Mouse (Mus musculus) kidney, postnatal 10 days (tissue): ENCODE data around the gene Narfl.

Experiments used
- DNase-seq: peaks from one replicate; pipeline ENCODE4 v3.0.0; 2021; ENCODE audit warnings: mixed read lengths

The Narfl gene

GRCm38 (mm10) chr17:25765886-25766285 lies 7.7 kb upstream of the Narfl start:
- DNase-seq = no peak

- no peak for DNase-seq
Observed at GRCm38 (mm10) chr17:25769331-25769730, 4.2 kb upstream of the Narfl start.

DNA sequence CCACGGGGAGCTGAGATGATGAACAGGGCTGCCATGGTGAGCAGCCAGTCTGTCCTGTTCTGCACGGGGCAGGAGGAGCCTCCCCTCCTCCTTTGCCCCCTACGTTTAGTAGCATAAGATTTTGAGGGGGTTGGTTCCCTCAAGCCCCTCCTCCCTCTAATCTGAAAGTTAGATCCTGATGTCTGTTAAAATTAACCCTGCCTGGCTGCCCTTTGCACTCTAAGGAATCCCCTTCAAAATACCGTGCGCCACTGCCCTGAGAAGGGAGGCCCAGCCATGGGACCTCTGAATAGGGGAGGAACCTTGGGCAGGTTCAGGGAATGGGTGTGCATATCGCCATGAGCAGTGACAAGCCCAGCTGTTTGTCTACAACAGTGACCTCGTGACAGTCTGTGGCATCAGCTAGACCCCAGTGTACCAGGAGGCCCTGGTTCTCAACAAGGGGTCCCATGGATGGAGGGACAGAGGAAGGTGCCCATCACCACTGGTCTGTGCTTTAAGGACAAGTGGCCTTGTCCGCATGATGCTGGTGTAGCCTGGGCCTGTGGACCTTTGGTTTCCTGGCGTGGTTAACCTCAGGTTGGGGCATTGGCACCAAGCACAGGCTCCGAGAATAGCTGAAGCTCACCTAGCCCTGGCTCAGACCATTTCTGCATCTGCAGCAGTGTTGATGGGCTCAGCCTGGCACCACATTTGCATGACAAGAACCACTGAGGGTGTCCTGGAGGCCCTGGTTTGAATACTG lies 1.9 kb downstream of the Narfl start:
- peak; percentile 29 for DNase-seq

DNA sequence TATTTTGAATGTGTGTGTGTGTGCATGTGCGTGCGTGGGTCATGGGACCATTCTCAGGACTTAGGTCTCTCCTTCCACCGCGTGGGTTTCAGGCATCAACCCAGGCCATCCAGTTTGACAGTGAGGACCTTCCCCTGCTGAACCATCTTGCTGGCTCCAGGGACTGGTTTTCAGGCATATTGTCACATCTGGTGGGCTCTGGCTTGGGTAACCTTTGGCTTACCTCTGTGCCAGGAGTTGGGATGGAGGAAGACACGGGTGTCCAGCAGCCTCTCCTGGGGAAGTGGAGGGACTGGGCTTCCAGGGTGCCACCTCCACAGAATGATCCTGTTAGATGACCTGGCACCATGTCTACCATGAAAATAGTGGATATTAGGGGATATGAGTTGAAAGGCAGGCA lies 4.4 kb downstream of the Narfl start:
- no peak for DNase-seq

DNA sequence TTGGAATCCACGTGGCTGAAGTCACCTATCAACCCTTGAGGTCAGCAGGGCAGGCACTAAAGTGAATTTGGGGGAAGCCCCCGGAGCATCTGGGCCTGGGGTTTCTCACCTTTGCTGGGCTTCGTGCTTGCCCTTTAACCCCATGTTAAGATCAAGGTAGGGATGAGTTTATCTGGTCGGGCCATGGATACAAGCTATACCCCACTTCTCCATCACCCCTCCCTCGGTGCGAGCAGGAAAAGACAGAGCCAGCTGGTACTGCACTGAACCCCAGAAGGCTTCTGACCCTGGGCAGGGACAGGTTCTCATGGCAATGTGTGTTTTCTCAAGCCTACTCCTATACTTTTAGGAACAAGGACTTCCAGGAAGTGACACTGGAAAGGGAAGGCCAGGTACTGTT lies 7.8 kb downstream of the Narfl start:
- no peak for DNase-seq

DNA sequence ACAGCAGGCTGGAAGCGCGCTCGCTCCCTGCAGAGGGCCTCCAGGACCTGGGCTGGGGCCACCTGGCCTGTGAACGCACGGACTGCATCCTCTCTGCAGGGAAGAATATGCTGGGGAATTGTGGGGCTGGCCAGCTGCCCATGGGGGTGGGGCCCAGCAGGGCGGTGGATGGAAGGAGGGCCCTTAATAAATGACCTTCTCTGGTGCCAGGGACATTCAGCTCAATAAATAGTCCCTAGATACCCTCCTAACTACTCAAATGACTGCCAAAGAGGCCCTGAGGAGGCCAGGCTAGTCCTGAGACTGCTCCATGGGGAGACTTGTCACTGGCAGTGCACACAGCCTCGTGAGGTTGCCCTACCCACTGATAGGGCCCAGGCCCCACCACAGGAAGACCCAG lies 9.5 kb downstream of the Narfl start:
- DNase-seq = peak; percentile 57

GRCm38 (mm10) chr17:25783861-25784574 lies 10.4 kb downstream of the Narfl start:
- no peak for DNase-seq

DNA sequence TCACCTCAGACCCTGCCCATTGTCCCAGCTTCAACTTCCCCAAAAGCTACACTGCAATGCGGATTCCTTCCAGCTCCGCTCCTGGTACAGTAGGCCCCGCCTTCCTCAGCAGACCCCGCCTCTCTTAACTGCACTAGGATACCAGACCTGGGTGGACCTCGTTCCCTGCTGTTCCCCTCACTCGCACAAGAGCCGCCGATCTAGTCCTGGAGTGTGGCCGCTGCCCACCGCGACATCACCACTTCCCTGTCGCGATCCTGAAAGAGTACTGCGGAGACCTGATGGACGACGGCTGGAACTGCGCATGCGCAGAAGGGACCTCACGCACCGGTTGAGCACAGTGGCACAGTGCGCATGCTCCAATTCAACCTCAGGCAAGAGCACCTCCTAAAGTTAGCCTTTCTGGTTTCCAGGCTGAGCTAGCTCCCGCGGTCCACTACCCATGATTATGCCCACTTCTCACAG lies 11.7 kb downstream of the Narfl start, which contains the start of gene Haghl:
Haghl (minus strand) TSS at position 393 of the 465 bp plus-strand sequence.
- DNase-seq = peak; percentile 98

GRCm38 (mm10) chr17:25786280-25786679 lies 12.7 kb downstream of the Narfl start, which contains the start of gene Ccdc78:
Gene Ccdc78, plus strand, starts transcription at chr17:25786580.
- DNase-seq = no peak

GRCm38 (mm10) chr17:25786781-25787504 lies 13.4 kb downstream of the Narfl start:
- no peak for DNase-seq

DNA sequence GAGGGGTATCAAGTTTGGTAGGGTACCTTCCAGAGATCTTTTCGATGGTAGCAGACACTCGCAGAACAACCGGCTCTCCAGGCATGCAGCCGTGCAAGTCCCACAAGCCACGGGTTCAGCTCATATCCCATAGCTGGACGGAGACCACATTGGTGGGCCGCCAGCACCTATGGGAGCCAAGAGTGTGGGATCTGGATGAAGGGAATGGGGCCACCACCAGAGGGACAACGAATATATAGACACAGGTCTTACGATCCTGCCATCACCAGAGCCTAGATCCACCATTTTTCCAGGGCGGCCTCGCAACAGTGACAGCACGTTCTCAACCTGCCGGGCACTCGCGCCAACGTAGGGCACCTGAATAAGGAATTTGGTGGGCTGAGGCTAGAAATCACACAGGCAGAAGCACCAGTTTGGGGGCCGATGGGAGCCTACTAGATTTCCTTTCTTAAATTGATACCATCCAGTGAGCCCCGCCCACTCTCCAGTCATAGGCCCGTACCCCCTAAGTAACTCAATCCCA lies 17.8 kb downstream of the Narfl start:
- DNase-seq = peak; percentile 24

DNA sequence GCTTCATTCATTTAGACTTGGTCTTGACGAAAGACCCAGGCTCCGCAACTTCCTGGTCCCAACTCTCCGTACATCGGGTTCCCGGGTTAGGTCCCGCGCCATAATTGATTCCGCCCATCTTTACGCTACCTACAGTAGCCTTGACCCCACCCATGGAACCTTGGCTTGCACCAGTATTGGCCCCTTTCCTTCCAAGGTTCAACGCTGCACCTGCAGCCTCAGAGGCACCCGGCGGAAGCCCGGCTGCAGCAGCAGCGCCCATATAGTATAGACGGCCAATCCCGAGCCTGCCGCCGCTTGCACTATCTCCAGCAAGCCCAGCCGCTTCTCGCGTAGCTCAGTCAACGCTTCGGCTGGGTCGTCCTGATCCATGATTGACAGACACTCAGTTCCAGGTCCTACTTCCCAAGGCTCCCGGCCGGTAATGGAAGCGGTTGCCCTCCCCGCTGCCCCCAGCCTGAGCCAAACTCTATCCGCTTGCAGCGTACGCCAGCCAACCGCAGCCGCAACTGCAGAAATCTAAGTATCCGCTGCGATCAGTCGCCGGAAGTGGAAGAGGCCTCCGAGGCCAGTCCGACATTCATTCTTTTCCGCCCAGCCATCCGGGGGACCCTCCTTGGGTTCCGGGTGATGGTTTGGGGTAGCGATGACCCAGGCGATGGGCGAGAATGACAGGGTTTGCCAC lies 18.4 kb downstream of the Narfl start:
- DNase-seq = peak; percentile 90

DNA sequence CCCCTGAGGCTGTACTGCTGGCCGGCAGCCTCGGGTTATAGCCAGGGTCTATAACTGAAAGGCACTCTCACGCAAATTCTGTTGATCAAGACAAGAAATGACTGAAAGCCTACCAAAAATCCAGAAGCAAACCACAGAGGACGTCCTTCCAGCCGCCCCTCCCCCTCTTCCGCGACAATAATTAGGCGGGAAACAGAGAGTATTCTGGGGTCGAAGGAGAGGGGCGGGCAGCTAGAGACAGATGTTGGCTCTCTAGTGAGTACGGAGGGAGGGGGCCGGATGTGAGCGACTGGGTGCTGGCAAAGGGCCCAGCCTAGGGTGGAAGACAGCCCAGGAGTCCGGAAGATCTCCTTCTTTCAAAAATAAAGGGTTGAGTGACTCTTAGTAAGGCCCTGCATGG lies 19.0 kb downstream of the Narfl start, which contains the start of gene Fam173a:
Fam173a (minus strand) TSS at position 287 of the 400 bp plus-strand sequence.
- peak; percentile 95 for DNase-seq

- peak; percentile 29 for DNase-seq
Observed at GRCm38 (mm10) chr17:25794197-25794596, 20.6 kb downstream of the Narfl start.

GRCm38 (mm10) chr17:25794998-25795397 lies 21.4 kb downstream of the Narfl start:
- no peak for DNase-seq

- peak; percentile 72 for DNase-seq
Observed at GRCm38 (mm10) chr17:25795609-25796092, 22.1 kb downstream of the Narfl start, which contains the start of gene AC134908.4. Gene AC134908.4, minus strand, starts transcription at chr17:25795659.

- peak; percentile 54 for DNase-seq
Observed at GRCm38 (mm10) chr17:25796211-25796771, 22.7 kb downstream of the Narfl start.

DNA sequence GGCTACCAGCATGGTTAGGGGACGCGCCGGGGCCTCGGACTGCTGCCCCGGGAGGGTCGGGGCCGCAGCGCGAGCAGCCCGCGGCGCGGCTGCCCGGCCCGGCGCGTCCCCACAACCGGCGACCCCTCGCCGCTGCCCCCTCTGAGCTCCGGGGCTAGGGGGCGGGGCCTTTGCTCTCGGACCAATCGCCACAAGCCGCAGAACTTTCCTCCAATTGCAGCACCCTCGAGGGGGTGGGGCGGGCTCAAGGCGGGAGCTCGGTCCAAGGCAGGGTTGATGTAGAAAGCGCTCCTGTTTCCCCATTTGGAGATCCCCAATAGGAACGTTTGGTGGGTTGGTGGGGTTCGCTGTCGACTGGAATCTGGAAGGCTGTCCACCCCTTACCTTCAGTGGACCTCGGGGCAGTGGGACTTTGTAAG lies 23.4 kb downstream of the Narfl start, which contains the start of gene Metrn:
Metrn (minus strand) TSS at position 186 of the 419 bp plus-strand sequence.
- peak; percentile 95 for DNase-seq

GRCm38 (mm10) chr17:25801029-25801428 lies 27.5 kb downstream of the Narfl start:
- peak; percentile 76 for DNase-seq

DNA sequence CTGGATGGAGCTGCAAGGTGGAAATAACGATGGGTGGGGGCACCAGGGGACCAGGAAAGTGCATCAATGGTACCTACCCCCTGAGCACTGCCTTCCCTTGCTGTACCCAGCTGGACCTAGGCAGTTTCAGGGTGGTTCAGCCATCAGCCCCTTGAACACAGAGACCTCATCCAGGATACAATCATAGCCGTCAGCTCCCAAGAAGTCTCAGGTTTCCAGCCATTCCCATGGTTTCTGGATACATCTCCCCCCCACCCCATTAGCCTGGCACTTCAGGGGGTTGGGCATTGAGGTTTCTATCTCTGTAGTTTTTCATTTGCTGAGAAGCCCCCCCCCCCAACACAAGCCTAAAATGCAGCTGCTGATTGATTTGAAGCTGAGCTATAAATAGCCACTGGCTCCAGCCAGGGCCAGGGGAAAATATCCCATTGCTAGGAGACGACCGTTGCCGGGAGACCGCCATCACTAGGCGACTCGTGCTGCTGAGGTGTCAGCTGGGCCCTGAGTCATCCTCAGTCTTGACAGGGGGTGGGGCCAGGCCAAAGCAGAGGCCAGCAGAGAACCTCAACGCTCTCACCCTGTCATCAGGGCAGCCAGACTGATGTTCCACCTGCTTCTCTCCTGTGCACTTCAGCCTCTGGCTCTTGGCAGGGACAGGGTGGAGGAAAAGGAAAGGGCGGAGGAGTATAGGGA lies 29.4 kb downstream of the Narfl start:
- DNase-seq = no peak

DNA sequence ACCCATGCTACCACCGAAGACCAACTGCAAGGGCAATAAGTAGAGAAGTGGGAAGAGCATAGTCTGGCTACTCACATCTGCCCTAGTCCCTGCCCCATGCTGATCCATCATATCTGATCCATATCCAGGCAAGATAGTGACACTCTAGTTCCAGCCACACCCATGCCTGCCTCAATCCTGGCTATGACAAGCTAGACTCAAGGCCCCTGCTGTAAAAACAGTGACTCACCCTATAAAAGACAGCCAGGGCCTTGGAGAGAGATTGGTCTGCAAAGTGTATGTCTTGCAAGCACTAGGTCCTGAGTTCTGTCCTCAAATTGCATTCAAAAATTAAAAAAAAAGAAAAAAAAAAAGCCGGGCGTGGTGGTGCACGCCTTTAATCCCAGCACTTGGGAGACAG lies 32.9 kb downstream of the Narfl start:
- no peak for DNase-seq
